ENCODE assay signal across 8 mouse cellular contexts in genomic region chr1:134555871-134556670, GRCm38 (mm10). TPM values are rescaled to one million over a fixed set of nuclear protein-coding genes. Genes with fewer than 3 reads are reported as not detected.
DNase-seq lines count a peak whose midpoint lies in the region; ATAC-seq and TF ChIP-seq lines count a peak whose summit lies in the region.

No protein-coding gene starts in this region.

- H3K27ac ChIP-seq in heart, embryonic 15.5 days: peak overlapping the region; percentile 92
- H3K27ac ChIP-seq in liver, postnatal 0 days (ENCODE audit: low read depth): peak overlapping the region; percentile 75; the same call in 1 of the 2 replicates
- H3K27ac ChIP-seq in thymus, adult 2 months (ENCODE audit: control insufficient read depth, insufficient read depth, low read length): peak overlapping the region; percentile 30

- no peaks in the 10 kb centered on the region for H3K9me3 ChIP-seq in heart, embryonic 15.5 days (replicated peaks)
- H3K9me3 ChIP-seq in liver, postnatal 0 days (ENCODE audit: low read length): no peaks in the 10 kb centered on the region

- H3K27me3 ChIP-seq in heart, embryonic 15.5 days: no peaks in the 10 kb centered on the region
- no peaks in the 10 kb centered on the region for H3K27me3 ChIP-seq in liver, postnatal 0 days (ENCODE audit: insufficient read depth, low read length)
- no peaks in the 10 kb centered on the region for H3K27me3 ChIP-seq in thymus, adult 2 months (ENCODE audit: control insufficient read depth, insufficient read depth, low read length)

- ATAC-seq in heart, embryonic 15.5 days (replicated peaks; ENCODE audit: insufficient number of reproducible peaks, insufficient read depth, low FRiP score, low read depth): peak; percentile 27
- no peak for ATAC-seq in liver, postnatal 0 days

- peak overlapping the region; percentile 72 for H3K9ac ChIP-seq in heart, embryonic 15.5 days
- H3K9ac ChIP-seq in liver, postnatal 0 days (replicated peaks): peak overlapping the region; percentile 73

- TF ChIP-seq POLR2A in thymus, adult 2 months (IDR thresholded peaks at IDR 0.05; ENCODE audit: control insufficient read depth, extremely low read depth, insufficient read depth, low read length, poor library complexity): no peak

- 0 out of 2 replicates have a peak, but pooled peaks have one; percentile 8 for TF ChIP-seq CTCF in liver, postnatal 0 days (IDR thresholded peaks at IDR 0.05; ENCODE audit: low read depth)
- TF ChIP-seq CTCF in thymus, adult 2 months (IDR thresholded peaks at IDR 0.05; ENCODE audit: borderline replicate concordance, control insufficient read depth, extremely low read depth, insufficient read depth, low read length, poor library complexity): peak; percentile 36; the same call in 1 of the 2 replicates

- no peak for TF ChIP-seq EP300 in liver, postnatal 0 days (IDR thresholded peaks at IDR 0.05; ENCODE audit: low read depth)

- no peaks in the 10 kb centered on the region for H3K36me3 ChIP-seq in heart, embryonic 15.5 days
- H3K36me3 ChIP-seq in liver, postnatal 0 days (replicated peaks; ENCODE audit: insufficient read depth, low read length): no peaks in the 10 kb centered on the region
- no peaks in the 10 kb centered on the region for H3K36me3 ChIP-seq in thymus, adult 2 months (ENCODE audit: control insufficient read depth, insufficient read depth, low read length)

- H3K4me3 ChIP-seq in heart, embryonic 15.5 days: peak overlapping the region; percentile 72
- peak overlapping the region; percentile 77 for H3K4me3 ChIP-seq in liver, postnatal 0 days (ENCODE audit: low read depth, low read length)
- peak overlapping the region; percentile 88 for H3K4me3 ChIP-seq in thymus, adult 2 months (ENCODE audit: control insufficient read depth, insufficient read depth, low read length)

- peaks cover 15% of the 10 kb centered on the region for H3K4me1 ChIP-seq in heart, embryonic 15.5 days (replicated peaks)
- H3K4me1 ChIP-seq in liver, postnatal 0 days (ENCODE audit: insufficient read depth): peaks cover 16% of the 10 kb centered on the region
- H3K4me1 ChIP-seq in thymus, adult 2 months (replicated peaks; ENCODE audit: control insufficient read depth, insufficient read depth, low read length): peaks cover 7% of the 10 kb centered on the region

- peak; percentile 38 to 60 for DNase-seq in left cerebral cortex, adult 18-20 months (ENCODE audit: low spot score in 2 of 2)
- no peak for DNase-seq in left cerebral cortex, adult 11 months (ENCODE audit: low spot score)
- peak; percentile 46 for DNase-seq in embryo, embryonic 11.5 days (ENCODE audit: low read depth, low spot score)
- DNase-seq in kidney, postnatal 36 days: peak; percentile 12 to 58
- DNase-seq in liver, postnatal 0 days: peak; percentile 54
- DNase-seq in neural tube, embryonic 10.5 days (ENCODE audit: extremely low spot score, low spot score): peak; percentile 36
- DNase-seq in thymus, adult 2 months: peak; percentile 78

- under 1% methylated on average over 45 of the region's 46 CpGs for WGBS in heart, embryonic 15.5 days
- 1% methylated on average over 46 of the region's 46 CpGs for WGBS in liver, postnatal 0 days (ENCODE audit: insufficient replicate concordance)
- 4% methylated on average over 46 of the region's 46 CpGs for WGBS in thymus, adult 2 months

- H3K4me2 ChIP-seq in heart, embryonic 15.5 days: peak overlapping the region; percentile 91
- H3K4me2 ChIP-seq in liver, postnatal 0 days (ENCODE audit: low read depth, low read length): peak overlapping the region; percentile 99

RNA-seq across cellular contexts. Expression of gene Kdm5b, which starts 3.9 kb away (rescaled TPM):
- 10 to 100 TPM; 63.5 to 69.8 TPM for total RNA-seq in left cerebral cortex, adult 18-20 months (2021)
- 25.9 and 32.0 TPM in 2 replicates for polyA plus RNA-seq in heart, embryonic 15.5 days (2015; fragmentation: Nextera tagmentation; extraction: Ambion mirVana)
- 5.8 and 6.4 TPM in 2 replicates for polyA plus RNA-seq in liver, postnatal 0 days (2015; fragmentation: Nextera tagmentation; extraction: Ambion mirVana)
- polyA plus RNA-seq in thymus, adult 2 months (2012; rRNA removed): 26.7 and 36.4 TPM in 2 replicates

RNA-seq across cellular contexts. Expression of gene Mgat4e, which starts 6.6 kb away (rescaled TPM):
- not detected for total RNA-seq in left cerebral cortex, adult 18-20 months (2021)
- not detected in 2 replicates for polyA plus RNA-seq in heart, embryonic 15.5 days (2015; fragmentation: Nextera tagmentation; extraction: Ambion mirVana)
- not detected in 2 replicates for polyA plus RNA-seq in liver, postnatal 0 days (2015; fragmentation: Nextera tagmentation; extraction: Ambion mirVana)
- polyA plus RNA-seq in thymus, adult 2 months (2012; rRNA removed): not detected in 2 replicates

Comparison
In these comparisons a context has a peak if more than half of its experiments do, and no peak if none do; other contexts are left out.
1. H3K27ac ChIP-seq: peak in every context shown above with its lines; median percentile 92 in heart, embryonic 15.5 days; 75 in liver, postnatal 0 days; 30 in thymus, adult 2 months.